In genomic region chr10:40328004-40328551, GRCm38 (mm10) we compare ENCODE assay signal across 8 mouse cellular contexts. TPM values are rescaled to one million over a fixed set of nuclear protein-coding genes. Genes with fewer than 3 reads are reported as not detected.
DNase-seq lines count a peak whose midpoint lies in the region; ATAC-seq lines count a peak whose summit lies in the region.

No protein-coding gene starts in this region.

- WGBS in kidney, embryonic 16.5 days, result 71% methylated on average over 9 of the region's 9 CpGs

- no peaks in the 10 kb centered on the region for H3K36me3 ChIP-seq in kidney, embryonic 16.5 days (ENCODE audit: insufficient read depth, low read length)

- no peak overlapping the region for H3K4me2 ChIP-seq in kidney, embryonic 16.5 days (replicated peaks; ENCODE audit: low read depth, low read length)

- no peaks in the 10 kb centered on the region for H3K4me1 ChIP-seq in kidney, embryonic 16.5 days (ENCODE audit: insufficient read depth, low read length)

- H3K27ac ChIP-seq in kidney, embryonic 16.5 days (ENCODE audit: low read length), result no peak overlapping the region

- no peaks in the 10 kb centered on the region for H3K27me3 ChIP-seq in kidney, embryonic 16.5 days (ENCODE audit: insufficient read depth, low read length)

- peaks cover 5% of the 10 kb centered on the region; the same call in 1 of the 2 replicates for H3K9me3 ChIP-seq in kidney, embryonic 16.5 days (ENCODE audit: low read length)

- H3K4me3 ChIP-seq in kidney, embryonic 16.5 days (ENCODE audit: low read length), result no peak overlapping the region

- DNase-seq in kidney, adult 11 months, result peak; percentile 23
- DNase-seq in c-Kit-positive CD71-positive TER-119-negative erythroid progenitor cells, embryonic 14.5 days (ENCODE audit: low read depth), result peak; percentile 91
- DNase-seq in heart, postnatal 4 days, result peak; percentile 46
- peak; percentile 25 to 27 for DNase-seq in spleen, postnatal 14 days (ENCODE audit: low spot score in 2 of 2)
- DNase-seq in embryo, embryonic 11 days, result no peak
- no peak for DNase-seq in right cerebral cortex, adult 18-20 months
- no peak for DNase-seq in cerebellum, adult 11-12 months

- no peak for ATAC-seq in kidney, embryonic 16.5 days (ENCODE audit: low FRiP score, low TSS enrichment)

- H3K9ac ChIP-seq in kidney, embryonic 16.5 days (replicated peaks; ENCODE audit: low read length), result no peak overlapping the region

RNA-seq across cellular contexts. Expression of gene Cdk19, which starts 11.3 kb away (rescaled TPM):
- 9.5 and 10.1 TPM in 2 replicates for polyA plus RNA-seq in kidney, embryonic 16.5 days (2015; fragmentation: Nextera tagmentation; extraction: Ambion mirVana)
- 10 to 100 TPM; 14.2 to 14.5 TPM for total RNA-seq in heart, postnatal 4 days (2021)

RNA-seq across cellular contexts. Expression of gene Amd1, which starts 26.1 kb away (rescaled TPM):
- 53.1 and 57.7 TPM in 2 replicates for polyA plus RNA-seq in kidney, embryonic 16.5 days (2015; fragmentation: Nextera tagmentation; extraction: Ambion mirVana)
- 10 to 100 TPM; 31.0 to 32.1 TPM for total RNA-seq in heart, postnatal 4 days (2021)

Comparison
In these comparisons a context has a peak if more than half of its experiments do, and no peak if none do; other contexts are left out.
1. DNase-seq: peak in kidney, adult 11 months (single experiment), c-Kit-positive CD71-positive TER-119-negative erythroid progenitor cells, embryonic 14.5 days (single experiment), heart, postnatal 4 days (single experiment) and spleen, postnatal 14 days (2 of 2); none in embryo, embryonic 11 days (single experiment), right cerebral cortex, adult 18-20 months (single experiment) and cerebellum, adult 11-12 months (single experiment).